Mouse (Mus musculus) liver, embryonic 15.5 days (tissue): Measurements from ENCODE around the gene Hoxa4. TPM values are rescaled to one million over a fixed set of nuclear protein-coding genes. Genes with fewer than 3 reads are reported as not detected.

Source experiments
- ATAC-seq: fragments of 200-750 bp; cut with Nextera tagmentation; 2 replicates; pipeline ENCODE4 v1.8.0; 2017; ENCODE audit warnings: moderate number of reproducible peaks, mild to moderate bottlenecking, moderate library complexity; ENCODE audit not compliant: insufficient read depth
- H3K27ac ChIP-seq: fragments of 300-500 bp; sonication (generic); replicated peaks from 2 replicates; pipeline ENCODE4 v1.5.1; 2015; ENCODE audit warnings: mild to moderate bottlenecking, inconsistent platforms
- H3K27me3 ChIP-seq: fragments of 300-500 bp; sonication (generic); 2 replicates; pipeline ENCODE4 v1.6.1; 2015; ENCODE audit warnings: mild to moderate bottlenecking, inconsistent platforms
- H3K36me3 ChIP-seq: fragments of 300-500 bp; sonication (generic); replicated peaks from 2 replicates; pipeline ENCODE4 v1.6.1; 2015; ENCODE audit warnings: moderate library complexity, mild to moderate bottlenecking, inconsistent platforms
- H3K4me1 ChIP-seq: fragments of 300-500 bp; sonication (generic); replicated peaks from 2 replicates; pipeline ENCODE4 v1.6.1; 2015; ENCODE audit warnings: inconsistent platforms
- H3K4me2 ChIP-seq: fragments of 300-500 bp; sonication (generic); 2 replicates; pipeline ENCODE4 v1.6.1; 2015; ENCODE audit warnings: moderate library complexity, mild to moderate bottlenecking, inconsistent platforms
- H3K4me3 ChIP-seq: fragments of 300-500 bp; sonication (generic); replicated peaks from 2 replicates; pipeline ENCODE4 v1.5.1; 2015; ENCODE audit warnings: mild to moderate bottlenecking, inconsistent platforms
- H3K9ac ChIP-seq: fragments of 300-500 bp; sonication (generic); 2 replicates; pipeline ENCODE4 v1.6.1; 2015; ENCODE audit warnings: moderate library complexity, mild to moderate bottlenecking, inconsistent platforms
- H3K9me3 ChIP-seq: fragments of 300-500 bp; sonication (generic); replicated peaks from 2 replicates; pipeline ENCODE4 v1.6.1; 2016; ENCODE audit warnings: inconsistent platforms
- WGBS: fragments of 180-500 bp; shearing (Covaris S2); methylation state at CpG from one replicate; pipeline ENCODE4 v1.1.7; 2015; ENCODE audit warnings: mixed read lengths; ENCODE audit not compliant: insufficient replicate concordance; 5-methylcytosine and 5-hydroxymethylcytosine counted together
- polyA plus RNA-seq: library from polyadenylated mRNA; unstranded; fragments of >200 nt; fragmentation: Nextera tagmentation; extraction: Ambion mirVana; gene quantifications from 2 replicates; pipeline ENCODE4 v1.2.1, GENCODE M21; 2015

Gene Hoxa4
- 0.07 and 0.21 TPM in 2 replicates for polyA plus RNA-seq

GRCm38 (mm10) chr6:52190906-52191810 is at the start of gene Hoxa4:
Hoxa4 (minus strand) TSS chr6:52191753.
- H3K36me3 ChIP-seq, result no peaks in the 10 kb centered on the region
- peaks cover 99% of the 10 kb centered on the region for H3K27me3 ChIP-seq
- no peak for ATAC-seq
- H3K9me3 ChIP-seq, result no peaks in the 10 kb centered on the region
- H3K4me2 ChIP-seq, result peak within 1 kb of the TSS; percentile 72
- H3K9ac ChIP-seq, result peak within 1 kb of the TSS; percentile 25; the same call in 1 of the 2 replicates
- H3K27ac ChIP-seq, result no peak within 1 kb of the TSS
- H3K4me3 ChIP-seq, result peak within 1 kb of the TSS; percentile 56
- WGBS, result under 1% methylated on average over 74 of the region's 102 CpGs
- H3K4me1 ChIP-seq, result peaks cover 10% of the 10 kb centered on the region

- no peak overlapping the region for H3K4me3 ChIP-seq
- ATAC-seq, result no peak
- no peaks in the 10 kb centered on the region for H3K9me3 ChIP-seq
- H3K4me2 ChIP-seq, result no peak overlapping the region
- WGBS, result 3% methylated on average over 9 of the region's 9 CpGs
- no peaks in the 10 kb centered on the region for H3K36me3 ChIP-seq
- H3K27me3 ChIP-seq, result peaks cover 100% of the 10 kb centered on the region
- no peak overlapping the region for H3K9ac ChIP-seq
- H3K4me1 ChIP-seq, result no peaks in the 10 kb centered on the region
- no peak overlapping the region for H3K27ac ChIP-seq
Observed at GRCm38 (mm10) chr6:52241001-52241621, 49.6 kb upstream of the Hoxa4 start.

GRCm38 (mm10) chr6:52240389-52241000 is 48.9 kb upstream of the Hoxa4 start, which contains the start of gene Hoxa10:
Hoxa10 (minus strand) TSS chr6:52240854.
- Histone ChIP-seq H3K36me3 (no peaks in the 10 kb centered on the region), H3K4me2 (peak within 1 kb of the TSS; percentile 23; the same call in 1 of the 2 replicates), H3K27ac (no peak within 1 kb of the TSS), H3K4me1 (no peaks in the 10 kb centered on the region), H3K27me3 (peaks cover 100% of the 10 kb centered on the region), H3K4me3 (no peak within 1 kb of the TSS), H3K9me3 (no peaks in the 10 kb centered on the region), H3K9ac (no peak within 1 kb of the TSS)
- no peak for ATAC-seq
- 1% methylated on average over 35 of the region's 35 CpGs for WGBS

GRCm38 (mm10) chr6:52239625-52240388 is 48.3 kb upstream of the Hoxa4 start:
- 2% methylated on average over 30 of the region's 30 CpGs for WGBS
- ATAC-seq, result no peak
- Histone ChIP-seq H3K36me3 (no peaks in the 10 kb centered on the region), H3K27me3 (peaks cover 100% of the 10 kb centered on the region), H3K4me3 (no peak overlapping the region), H3K4me1 (no peaks in the 10 kb centered on the region), H3K9me3 (no peaks in the 10 kb centered on the region), H3K27ac (no peak overlapping the region), H3K4me2 (peak overlapping the region; percentile 23; the same call in 1 of the 2 replicates), H3K9ac (no peak overlapping the region)

- WGBS, result 8% methylated on average over 7 of the region's 7 CpGs
- no peak overlapping the region for H3K4me2 ChIP-seq
- H3K4me1 ChIP-seq, result no peaks in the 10 kb centered on the region; the same call in 1 of the 2 replicates
- H3K9me3 ChIP-seq, result no peaks in the 10 kb centered on the region
- H3K27me3 ChIP-seq, result peaks cover 100% of the 10 kb centered on the region
- H3K4me3 ChIP-seq, result no peak overlapping the region
- ATAC-seq, result no peak
- no peak overlapping the region for H3K27ac ChIP-seq
- no peak overlapping the region for H3K9ac ChIP-seq
- H3K36me3 ChIP-seq, result no peaks in the 10 kb centered on the region
Observed at GRCm38 (mm10) chr6:52238976-52239375, 47.4 kb upstream of the Hoxa4 start.

GRCm38 (mm10) chr6:52238155-52238545 is 46.6 kb upstream of the Hoxa4 start:
- Histone ChIP-seq H3K9ac (no peak overlapping the region), H3K27me3 (peaks cover 100% of the 10 kb centered on the region), H3K36me3 (no peaks in the 10 kb centered on the region), H3K27ac (no peak overlapping the region), H3K4me3 (no peak overlapping the region), H3K4me2 (no peak overlapping the region), H3K4me1 (no peaks in the 10 kb centered on the region; the same call in 1 of the 2 replicates), H3K9me3 (no peaks in the 10 kb centered on the region)
- ATAC-seq, result no peak
- WGBS, result 5% methylated on average over 7 of the region's 7 CpGs

- Histone ChIP-seq H3K9ac (no peak overlapping the region), H3K27ac (no peak overlapping the region), H3K9me3 (no peaks in the 10 kb centered on the region), H3K4me1 (no peaks in the 10 kb centered on the region; the same call in none of the 2 replicates), H3K36me3 (no peaks in the 10 kb centered on the region), H3K27me3 (peaks cover 100% of the 10 kb centered on the region), H3K4me3 (no peak overlapping the region), H3K4me2 (no peak overlapping the region)
- no peak for ATAC-seq
- 18% methylated on average over 10 of the region's 10 CpGs for WGBS
Observed at GRCm38 (mm10) chr6:52237346-52238154, 46.0 kb upstream of the Hoxa4 start.

- no peak for ATAC-seq
- no peak overlapping the region for H3K9ac ChIP-seq
- no peak overlapping the region for H3K4me2 ChIP-seq
- H3K9me3 ChIP-seq, result no peaks in the 10 kb centered on the region
- H3K27ac ChIP-seq, result no peak overlapping the region
- H3K27me3 ChIP-seq, result peaks cover 100% of the 10 kb centered on the region
- H3K4me3 ChIP-seq, result no peak overlapping the region
- no peaks in the 10 kb centered on the region; the same call in none of the 2 replicates for H3K4me1 ChIP-seq
- WGBS, result 23% methylated on average over 3 of the region's 3 CpGs
- H3K36me3 ChIP-seq, result no peaks in the 10 kb centered on the region
Observed at GRCm38 (mm10) chr6:52236806-52237205, 45.3 kb upstream of the Hoxa4 start.

GRCm38 (mm10) chr6:52235866-52236265 is 44.3 kb upstream of the Hoxa4 start:
- Histone ChIP-seq H3K9me3 (no peaks in the 10 kb centered on the region), H3K9ac (no peak overlapping the region), H3K4me2 (no peak overlapping the region), H3K4me3 (no peak overlapping the region), H3K4me1 (no peaks in the 10 kb centered on the region; the same call in none of the 2 replicates), H3K27ac (no peak overlapping the region), H3K36me3 (no peaks in the 10 kb centered on the region), H3K27me3 (peaks cover 99% of the 10 kb centered on the region)
- ATAC-seq, result no peak
- 29% methylated on average over 6 of the region's 6 CpGs for WGBS

- WGBS, result 39% methylated on average over 9 of the region's 9 CpGs
- Histone ChIP-seq H3K9me3 (no peaks in the 10 kb centered on the region), H3K4me1 (no peaks in the 10 kb centered on the region; the same call in none of the 2 replicates), H3K27me3 (peaks cover 99% of the 10 kb centered on the region), H3K4me2 (no peak overlapping the region), H3K36me3 (no peaks in the 10 kb centered on the region), H3K27ac (no peak overlapping the region), H3K9ac (no peak overlapping the region), H3K4me3 (no peak overlapping the region)
- no peak for ATAC-seq
Observed at GRCm38 (mm10) chr6:52235267-52235666, 43.7 kb upstream of the Hoxa4 start.
